Mouse (Mus musculus): ENCODE measurements at regions not wholly inside any gene's neighbourhood (a gene's known extent, or its start where the extent isn't known, plus 50 kb on each side); places are given as distances from the start of the nearest gene placed in this dataset.

DNA sequence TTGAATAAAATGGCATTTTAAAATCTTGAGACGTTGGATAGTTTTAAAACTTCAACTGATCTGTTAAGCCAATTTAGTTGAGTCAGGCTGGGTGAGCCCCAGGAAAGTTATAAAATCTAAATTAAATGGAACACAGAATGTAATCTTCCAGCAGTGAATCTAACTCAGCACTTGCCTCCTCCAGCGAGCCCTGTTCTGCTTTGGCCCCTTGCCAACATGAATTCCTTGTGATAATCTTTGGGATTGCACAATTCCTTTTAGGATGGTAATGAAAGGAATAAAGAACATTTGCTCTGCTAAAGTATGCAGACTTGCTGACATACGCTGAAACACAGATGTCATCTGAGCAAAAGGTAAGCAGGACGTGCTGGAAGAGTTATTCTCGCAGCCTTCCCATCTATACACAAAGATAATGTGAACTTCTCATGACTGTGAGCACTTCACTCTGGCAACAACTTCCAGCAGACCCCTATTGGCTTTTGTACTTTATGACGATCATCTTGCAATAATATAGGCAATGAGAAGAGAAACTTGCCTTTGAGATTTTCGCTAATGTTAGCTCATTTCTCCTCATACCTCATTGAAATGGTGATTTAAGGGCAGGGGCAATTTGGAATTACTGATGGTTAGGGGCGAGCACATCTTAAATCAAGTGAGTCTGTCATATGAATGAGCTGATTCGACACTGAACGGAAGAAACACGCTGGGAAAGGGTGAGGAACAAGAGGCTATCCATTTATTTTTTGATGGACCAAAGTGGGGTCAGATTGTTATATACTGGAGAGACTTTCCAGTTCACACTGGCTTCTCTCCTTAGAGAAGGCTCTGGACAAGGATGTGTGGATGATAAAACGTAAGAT, 216.3 kb upstream of the Pdzrn3 start:
- Histone ChIP-seq H3K9ac (ENCODE audit: low read length) (no peak overlapping the region), H3K27me3 (ENCODE audit: control insufficient read depth, insufficient read depth, low read length) (no peaks in the 10 kb centered on the region), H3K36me3 (ENCODE audit: control insufficient read depth, insufficient read depth) (no peaks in the 10 kb centered on the region), H3K4me1 (ENCODE audit: control insufficient read depth, insufficient read depth, low read length) (no peaks in the 10 kb centered on the region; the same call in 1 of the 2 replicates), H3K27ac (ENCODE audit: low read length) (no peak overlapping the region), H3K4me2 (ENCODE audit: low read depth, low read length) (no peak overlapping the region), H3K9me3 (replicated peaks; ENCODE audit: control insufficient read depth, low read length) (no peaks in the 10 kb centered on the region), H3K4me3 (ENCODE audit: low read length) (no peak overlapping the region)
- ATAC-seq (replicated peaks; ENCODE audit: extremely low read depth, insufficient read depth, low FRiP score), result no peak
- 55% methylated on average over 12 of the region's 12 CpGs for WGBS

DNA sequence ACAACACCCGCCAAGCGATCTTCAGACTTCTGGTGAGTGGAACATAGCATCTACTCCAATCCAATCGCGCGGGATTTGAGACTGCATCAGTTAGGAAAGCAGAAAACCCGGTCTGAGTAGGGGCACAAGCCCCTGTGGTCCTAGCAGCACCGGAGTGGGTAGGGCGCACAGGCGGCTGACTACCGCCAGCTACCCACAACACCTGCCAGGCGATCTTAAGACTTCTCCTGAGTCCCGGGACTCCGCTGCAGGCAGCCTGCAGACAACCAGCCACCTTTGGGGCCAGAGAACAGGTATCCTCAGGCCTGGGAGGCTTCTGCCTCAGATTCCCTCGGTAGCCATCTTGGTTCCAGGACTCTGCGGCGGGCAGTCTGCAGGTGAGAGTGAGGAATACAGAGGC, 208.2 kb upstream of the Pdzrn3 start:
- H3K27me3 ChIP-seq (ENCODE audit: control insufficient read depth, insufficient read depth, low read length), result no peaks in the 10 kb centered on the region
- H3K4me1 ChIP-seq (ENCODE audit: control insufficient read depth, insufficient read depth, low read length), result no peaks in the 10 kb centered on the region
- no peak overlapping the region for H3K9ac ChIP-seq (ENCODE audit: low read length)
- no peak overlapping the region for H3K4me2 ChIP-seq (ENCODE audit: low read depth, low read length)
- ATAC-seq (replicated peaks; ENCODE audit: extremely low read depth, insufficient read depth, low FRiP score), result no peak
- H3K27ac ChIP-seq (ENCODE audit: low read length), result no peak overlapping the region
- no peak overlapping the region for H3K4me3 ChIP-seq (ENCODE audit: low read length)
- no peaks in the 10 kb centered on the region for H3K36me3 ChIP-seq (ENCODE audit: control insufficient read depth, insufficient read depth)
- no peaks in the 10 kb centered on the region for H3K9me3 ChIP-seq (replicated peaks; ENCODE audit: control insufficient read depth, low read length)
- WGBS, result 69% methylated on average over 16 of the region's 16 CpGs

DNA sequence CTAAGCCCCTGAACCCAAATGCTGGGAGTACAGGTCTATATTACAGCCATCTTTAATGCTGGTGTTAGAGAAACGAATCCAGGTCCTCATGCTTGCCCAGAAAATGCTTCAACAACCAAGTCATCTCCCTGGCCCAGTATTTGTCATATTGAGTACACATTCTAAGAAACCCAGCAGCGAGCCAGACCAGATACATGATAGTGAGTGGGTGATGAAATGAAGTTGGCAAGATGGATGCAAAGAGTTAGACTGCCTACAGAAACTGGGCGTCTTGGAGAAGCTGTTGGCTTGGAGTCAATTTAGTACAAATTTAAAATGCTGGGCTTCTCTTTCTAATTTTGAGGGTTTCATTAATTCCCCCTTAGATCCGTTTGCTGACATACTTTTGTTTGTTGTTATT, 203.1 kb upstream of the Pdzrn3 start:
- no peak overlapping the region for H3K4me3 ChIP-seq (ENCODE audit: low read length)
- no peak for ATAC-seq (replicated peaks; ENCODE audit: extremely low read depth, insufficient read depth, low FRiP score)
- H3K4me1 ChIP-seq (ENCODE audit: control insufficient read depth, insufficient read depth, low read length), result no peaks in the 10 kb centered on the region
- no peaks in the 10 kb centered on the region for H3K36me3 ChIP-seq (ENCODE audit: control insufficient read depth, insufficient read depth)
- 45% methylated on average over 4 of the region's 4 CpGs for WGBS
- H3K4me2 ChIP-seq (ENCODE audit: low read depth, low read length), result no peak overlapping the region
- no peak overlapping the region for H3K9ac ChIP-seq (ENCODE audit: low read length)
- H3K27me3 ChIP-seq (ENCODE audit: control insufficient read depth, insufficient read depth, low read length), result no peaks in the 10 kb centered on the region
- H3K9me3 ChIP-seq (replicated peaks; ENCODE audit: control insufficient read depth, low read length), result no peaks in the 10 kb centered on the region
- no peak overlapping the region for H3K27ac ChIP-seq (ENCODE audit: low read length)

DNA sequence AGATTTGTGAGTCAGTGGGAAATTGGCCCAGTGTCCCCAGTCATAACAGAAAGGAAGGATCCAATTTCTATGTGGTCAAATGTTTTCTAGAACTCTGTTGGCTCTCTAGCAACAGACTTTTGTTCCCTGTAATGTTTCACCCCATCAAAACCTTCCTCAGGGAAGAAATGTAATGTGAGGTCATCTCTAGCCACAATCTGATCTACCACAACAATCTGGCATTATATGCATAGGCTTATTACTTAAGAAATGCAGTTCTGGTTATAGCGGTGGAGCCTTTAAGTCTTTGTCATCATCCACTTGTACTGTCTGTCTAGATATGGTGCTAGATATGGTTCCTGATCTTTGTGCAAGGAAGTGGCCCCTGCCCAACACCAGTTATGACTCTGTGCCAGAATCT, 178.4 kb upstream of the Pdzrn3 start:
- Histone ChIP-seq H3K4me3 (ENCODE audit: low read length) (no peak overlapping the region), H3K9ac (ENCODE audit: low read length) (no peak overlapping the region), H3K36me3 (ENCODE audit: control insufficient read depth, insufficient read depth) (no peaks in the 10 kb centered on the region), H3K4me2 (ENCODE audit: low read depth, low read length) (no peak overlapping the region), H3K27ac (ENCODE audit: low read length) (no peak overlapping the region), H3K9me3 (replicated peaks; ENCODE audit: control insufficient read depth, low read length) (no peaks in the 10 kb centered on the region), H3K27me3 (ENCODE audit: control insufficient read depth, insufficient read depth, low read length) (no peaks in the 10 kb centered on the region), H3K4me1 (ENCODE audit: control insufficient read depth, insufficient read depth, low read length) (peaks cover 7% of the 10 kb centered on the region)
- 88% methylated on average over 1 of the region's 1 CpGs for WGBS
- ATAC-seq (replicated peaks; ENCODE audit: extremely low read depth, insufficient read depth, low FRiP score), result no peak

DNA sequence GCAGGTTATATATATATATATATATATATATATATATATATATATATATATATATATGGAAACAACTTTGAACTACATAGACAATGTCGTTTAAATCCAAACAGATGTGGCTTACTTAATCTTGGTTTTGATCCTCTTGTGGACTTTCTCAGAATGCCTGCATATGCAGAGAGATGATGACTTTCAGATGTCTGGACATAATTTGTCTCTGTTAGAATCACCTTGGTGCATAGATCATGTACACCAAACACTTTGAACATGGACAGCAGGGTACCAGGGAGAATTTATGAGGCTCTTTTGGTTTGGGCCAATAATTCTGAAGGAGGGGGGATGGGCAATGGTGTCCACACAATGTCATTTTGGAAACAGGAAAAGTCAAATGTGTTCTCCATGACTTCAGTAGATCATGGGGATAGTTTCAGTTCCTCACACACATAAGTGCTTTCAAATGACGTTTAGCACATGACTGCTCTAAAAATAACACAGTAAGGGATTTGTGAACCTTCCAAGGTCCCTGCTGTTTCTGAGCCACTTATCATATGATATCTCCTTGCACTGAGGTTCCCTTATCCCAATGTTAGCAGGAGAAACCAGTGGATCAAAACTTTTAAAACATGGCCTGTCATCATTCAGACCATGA, 177.4 kb upstream of the Pdzrn3 start:
- 25% methylated on average over 2 of the region's 2 CpGs for WGBS
- no peak overlapping the region for H3K27ac ChIP-seq (ENCODE audit: low read length)

DNA sequence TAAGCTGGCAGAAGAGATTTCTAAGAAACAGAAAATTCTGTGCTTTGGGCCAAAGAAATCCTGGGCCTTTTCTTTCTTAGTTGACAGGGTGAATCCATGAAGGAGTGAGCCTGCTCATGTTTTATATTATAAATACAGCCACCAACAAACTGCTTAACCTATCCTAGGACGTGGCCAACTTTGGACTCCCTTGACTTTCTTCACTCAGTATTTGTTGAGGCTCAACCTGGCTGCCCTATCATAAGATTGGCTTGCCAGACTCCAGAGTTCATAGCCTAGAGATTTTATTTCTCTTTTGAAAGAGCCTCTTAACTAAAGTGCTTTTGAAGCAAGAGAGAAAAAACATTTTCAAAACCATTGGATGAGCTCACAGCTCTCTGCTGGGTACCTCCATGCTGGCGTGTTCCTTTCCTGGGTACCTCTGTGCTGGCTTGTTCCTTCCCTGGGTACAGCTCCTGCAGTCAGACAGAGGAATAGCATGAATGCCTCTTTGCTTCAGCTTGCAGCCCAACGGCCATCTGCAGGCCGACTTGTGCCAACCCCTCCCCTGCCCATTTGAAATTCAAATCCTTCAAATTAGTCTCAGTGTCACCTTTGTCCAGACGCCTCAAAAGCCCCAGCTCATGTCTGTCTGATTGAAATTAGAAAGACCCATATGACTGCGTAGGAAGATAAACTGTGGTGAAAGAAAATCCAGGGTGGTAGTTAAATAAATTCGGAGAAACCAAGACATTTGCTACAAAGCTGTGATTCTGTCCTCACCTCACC, 173.0 kb upstream of the Pdzrn3 start:
- H3K4me2 ChIP-seq (ENCODE audit: low read depth, low read length), result no peak overlapping the region
- H3K4me3 ChIP-seq (ENCODE audit: low read length), result no peak overlapping the region
- H3K36me3 ChIP-seq (ENCODE audit: control insufficient read depth, insufficient read depth), result no peaks in the 10 kb centered on the region
- H3K4me1 ChIP-seq (ENCODE audit: control insufficient read depth, insufficient read depth, low read length), result peaks cover 7% of the 10 kb centered on the region
- ATAC-seq (replicated peaks; ENCODE audit: extremely low read depth, insufficient read depth, low FRiP score), result no peak
- H3K27me3 ChIP-seq (ENCODE audit: control insufficient read depth, insufficient read depth, low read length), result no peaks in the 10 kb centered on the region
- no peak overlapping the region for H3K27ac ChIP-seq (ENCODE audit: low read length)
- H3K9ac ChIP-seq (ENCODE audit: low read length), result no peak overlapping the region
- no peaks in the 10 kb centered on the region for H3K9me3 ChIP-seq (replicated peaks; ENCODE audit: control insufficient read depth, low read length)
- WGBS, result 36% methylated on average over 7 of the region's 7 CpGs

More for the DNA sequence above, 177.4 kb upstream of the Pdzrn3 start:
- Histone ChIP-seq H3K4me2 (ENCODE audit: low read depth, low read length) (no peak overlapping the region), H3K4me3 (ENCODE audit: low read length) (no peak overlapping the region), H3K9me3 (replicated peaks; ENCODE audit: control insufficient read depth, low read length) (no peaks in the 10 kb centered on the region), H3K9ac (ENCODE audit: low read length) (no peak overlapping the region), H3K27me3 (ENCODE audit: control insufficient read depth, insufficient read depth, low read length) (no peaks in the 10 kb centered on the region), H3K4me1 (ENCODE audit: control insufficient read depth, insufficient read depth, low read length) (peaks cover 7% of the 10 kb centered on the region), H3K36me3 (ENCODE audit: control insufficient read depth, insufficient read depth) (no peaks in the 10 kb centered on the region)
- ATAC-seq (replicated peaks; ENCODE audit: extremely low read depth, insufficient read depth, low FRiP score), result no peak

DNA sequence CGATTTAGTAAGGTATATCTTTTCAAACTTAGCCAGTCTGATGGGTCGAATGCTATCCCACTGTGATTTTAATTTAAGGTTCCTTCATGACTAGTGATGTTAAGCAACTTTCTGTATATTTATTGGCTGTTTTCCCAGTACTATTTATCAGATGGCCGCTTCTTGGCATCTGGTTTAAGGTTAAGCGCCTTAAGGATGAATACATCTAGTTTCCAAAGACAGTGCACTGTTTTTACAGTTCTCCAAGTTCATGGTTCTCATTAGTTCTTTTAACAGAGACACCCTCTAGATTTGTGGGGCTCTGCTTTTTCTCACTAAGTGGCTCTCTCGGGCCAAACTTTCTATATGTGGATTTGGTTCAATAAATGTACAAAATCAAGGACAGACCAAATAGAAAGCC, 159.9 kb upstream of the Pdzrn3 start:
- Histone ChIP-seq H3K4me2 (ENCODE audit: low read depth, low read length) (no peak overlapping the region), H3K4me1 (ENCODE audit: control insufficient read depth, insufficient read depth, low read length) (peaks cover 2% of the 10 kb centered on the region; the same call in 1 of the 2 replicates), H3K4me3 (ENCODE audit: low read length) (no peak overlapping the region), H3K36me3 (ENCODE audit: control insufficient read depth, insufficient read depth) (no peaks in the 10 kb centered on the region), H3K27ac (ENCODE audit: low read length) (no peak overlapping the region), H3K9ac (ENCODE audit: low read length) (no peak overlapping the region), H3K27me3 (ENCODE audit: control insufficient read depth, insufficient read depth, low read length) (no peaks in the 10 kb centered on the region), H3K9me3 (replicated peaks; ENCODE audit: control insufficient read depth, low read length) (no peaks in the 10 kb centered on the region)
- WGBS, result 68% methylated on average over 5 of the region's 5 CpGs
- ATAC-seq (replicated peaks; ENCODE audit: extremely low read depth, insufficient read depth, low FRiP score), result no peak

DNA sequence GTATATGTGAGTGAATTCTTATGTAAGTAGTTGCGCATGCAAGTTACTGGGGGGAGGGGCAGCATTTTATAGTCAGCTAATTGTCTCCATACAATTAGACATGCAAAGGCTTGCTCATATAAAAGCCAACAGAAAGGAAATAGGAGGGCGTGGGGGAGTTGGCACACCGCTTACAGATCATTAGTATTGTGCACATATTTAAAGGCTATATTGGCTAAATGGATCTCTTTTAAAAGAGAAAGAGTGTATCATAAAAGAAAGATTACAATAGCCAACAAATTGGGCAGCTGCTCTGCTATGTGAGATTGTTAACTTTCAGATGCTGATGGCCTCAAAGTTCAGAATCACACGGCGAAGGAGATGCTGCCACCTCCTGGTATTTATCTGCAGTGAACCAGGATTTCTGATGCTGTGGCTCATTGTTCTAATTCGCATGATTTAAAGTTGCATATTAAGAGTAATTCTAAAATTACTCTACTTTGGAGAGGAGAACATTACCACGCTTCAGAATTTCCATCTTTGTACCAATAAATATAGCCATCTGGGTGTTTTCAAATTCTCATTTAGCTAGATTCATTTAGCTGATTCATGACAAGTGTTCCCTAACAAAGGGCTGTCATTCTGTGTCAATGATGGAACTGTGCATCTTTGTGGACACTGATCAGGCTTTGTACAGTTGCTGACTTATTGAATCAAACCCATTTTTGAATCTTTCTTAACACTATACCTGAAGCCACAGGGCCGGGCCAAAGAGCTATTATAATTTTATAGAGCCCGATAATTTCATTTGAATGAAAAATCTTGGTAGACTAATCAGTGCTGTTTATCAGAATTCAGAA, 156.7 kb upstream of the Pdzrn3 start:
- peaks cover 8% of the 10 kb centered on the region for H3K4me1 ChIP-seq (ENCODE audit: control insufficient read depth, insufficient read depth, low read length)
- H3K9ac ChIP-seq (ENCODE audit: low read length), result no peak overlapping the region
- no peak overlapping the region for H3K27ac ChIP-seq (ENCODE audit: low read length)
- no peak overlapping the region for H3K4me3 ChIP-seq (ENCODE audit: low read length)
- ATAC-seq (replicated peaks; ENCODE audit: extremely low read depth, insufficient read depth, low FRiP score), result no peak
- no peaks in the 10 kb centered on the region for H3K36me3 ChIP-seq (ENCODE audit: control insufficient read depth, insufficient read depth)
- H3K4me2 ChIP-seq (ENCODE audit: low read depth, low read length), result no peak overlapping the region
- 48% methylated on average over 9 of the region's 9 CpGs for WGBS
- H3K9me3 ChIP-seq (replicated peaks; ENCODE audit: control insufficient read depth, low read length), result no peaks in the 10 kb centered on the region
- no peaks in the 10 kb centered on the region for H3K27me3 ChIP-seq (ENCODE audit: control insufficient read depth, insufficient read depth, low read length)

Data from heart, embryonic 16.5 days (tissue).